Mouse (Mus musculus) heart, postnatal 0 days (tissue): Measurements from ENCODE around the gene Crim1. TPM values are rescaled to one million over a fixed set of nuclear protein-coding genes. Genes with fewer than 3 reads are reported as not detected.

Experiments
- ATAC-seq: fragments of 200-750 bp; cut with Nextera tagmentation; 2 replicates; pipeline ENCODE4 v1.8.0; 2017; ENCODE audit warnings: low read depth, moderate number of reproducible peaks, moderate library complexity; ENCODE audit not compliant: insufficient read depth
- DNase-seq: peaks from one replicate; pipeline ENCODE4 v3.0.0-alpha.2; 2016; ENCODE audit warnings: low spot score
- H3K27ac ChIP-seq: fragments of 300-500 bp; sonication (generic); 2 replicates; pipeline ENCODE4 v1.5.1; 2014; ENCODE audit warnings: low read depth, mild to moderate bottlenecking
- H3K27me3 ChIP-seq: fragments of 300-500 bp; sonication (generic); 2 replicates; pipeline ENCODE4 v1.6.1; 2014; ENCODE audit warnings: low read length, mixed read lengths; ENCODE audit not compliant: control insufficient read depth, insufficient read depth
- H3K36me3 ChIP-seq: fragments of 300-500 bp; sonication (generic); replicated peaks from 2 replicates; pipeline ENCODE4 v1.6.1; 2014; ENCODE audit warnings: low read length, mixed read lengths; ENCODE audit not compliant: control insufficient read depth, insufficient read depth
- H3K4me1 ChIP-seq: fragments of 300-500 bp; sonication (generic); 2 replicates; pipeline ENCODE4 v1.6.1; 2014; ENCODE audit warnings: antibody characterized with exemption; ENCODE audit not compliant: control insufficient read depth, insufficient read depth
- H3K4me2 ChIP-seq: fragments of 300-500 bp; sonication (generic); 2 replicates; pipeline ENCODE4 v1.6.1; 2014; ENCODE audit warnings: low read depth, mild to moderate bottlenecking, low read length, moderate library complexity
- H3K4me3 ChIP-seq: fragments of 300-500 bp; sonication (generic); 2 replicates; pipeline ENCODE4 v1.5.1; 2014; ENCODE audit warnings: low read depth, low read length
- H3K9ac ChIP-seq: fragments of 300-500 bp; sonication (generic); replicated peaks from 2 replicates; pipeline ENCODE4 v1.6.1; 2014; ENCODE audit warnings: low read depth, low read length, mixed read lengths
- H3K9me3 ChIP-seq: fragments of 300-500 bp; sonication (generic); replicated peaks from 2 replicates; pipeline ENCODE4 v1.6.1; 2016; ENCODE audit warnings: low read length; ENCODE audit not compliant: control insufficient read depth
- CTCF ChIP-seq: IDR thresholded peaks from 2 replicates; pipeline ENCODE4 v1.5.1; 2016; ENCODE audit warnings: antibody characterized with exemption, control low read depth, low read depth
- EP300 ChIP-seq: IDR thresholded peaks from 2 replicates; pipeline ENCODE4 v1.6.1; 2016; ENCODE audit warnings: antibody characterized with exemption, low read depth
- WGBS: fragments of 180-500 bp; shearing (Covaris S2); extraction: QIAGEN DNeasy Blood & Tissue Kit; methylation state at CpG from one replicate; pipeline ENCODE4 v1.1.7; 2014; 5-methylcytosine and 5-hydroxymethylcytosine counted together
- polyA plus RNA-seq: library from polyadenylated mRNA; unstranded; fragments of >200 nt; fragmentation: Nextera tagmentation; extraction: Ambion mirVana; gene quantifications from 2 replicates; pipeline ENCODE4 v1.2.1, GENCODE M21; 2015
- total RNA-seq: library from RNA; depleted of rRNA; stranded (reverse); fragments of >200 nt; gene quantifications from 2 replicates; pipeline ENCODE4 v1.2.3, GENCODE M21; 2014; ENCODE audit warnings: low replicate concordance

Crim1 gene
- total and polyA plus RNA-seq, 2 experiments from 2014 or later: 3.3 to 47.5 TPM

DNA sequence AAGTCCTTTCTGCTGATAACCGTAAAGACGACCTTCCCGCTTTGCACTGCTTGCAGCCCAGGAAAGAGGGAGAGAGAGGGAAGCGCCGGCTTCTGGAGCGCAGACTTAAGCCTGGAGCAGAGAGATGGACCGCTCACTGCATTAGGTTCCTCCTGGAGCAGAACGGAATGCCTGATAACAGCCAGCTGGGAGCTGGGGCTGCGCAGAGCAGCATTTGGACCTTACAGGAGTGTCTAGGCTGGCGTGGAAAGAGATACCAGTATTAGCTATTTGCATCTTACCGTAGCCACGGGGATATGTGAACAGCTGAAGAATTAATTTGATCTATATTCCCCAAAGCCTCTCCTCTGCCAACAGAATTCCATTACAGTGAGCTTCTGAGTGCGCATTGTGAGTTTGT is 32.7 kb downstream of the Crim1 start:
- Histone ChIP-seq H3K9me3 (no peaks in the 10 kb centered on the region), H3K4me3 (0 out of 2 replicates have a peak overlapping the region, but pooled peaks have one; percentile 0), H3K27ac (no peak overlapping the region), H3K27me3 (no peaks in the 10 kb centered on the region), H3K9ac (no peak overlapping the region), H3K4me1 (no peaks in the 10 kb centered on the region), H3K36me3 (peaks cover 1% of the 10 kb centered on the region; the same call in 1 of the 2 replicates), H3K4me2 (peak overlapping the region; percentile 31)
- no peak for DNase-seq
- peak; percentile 39; the same call in 1 of the 2 replicates for ATAC-seq
- TF ChIP-seq CTCF (no peak), EP300 (no peak)
- 33% methylated on average over 13 of the region's 13 CpGs for WGBS

DNA sequence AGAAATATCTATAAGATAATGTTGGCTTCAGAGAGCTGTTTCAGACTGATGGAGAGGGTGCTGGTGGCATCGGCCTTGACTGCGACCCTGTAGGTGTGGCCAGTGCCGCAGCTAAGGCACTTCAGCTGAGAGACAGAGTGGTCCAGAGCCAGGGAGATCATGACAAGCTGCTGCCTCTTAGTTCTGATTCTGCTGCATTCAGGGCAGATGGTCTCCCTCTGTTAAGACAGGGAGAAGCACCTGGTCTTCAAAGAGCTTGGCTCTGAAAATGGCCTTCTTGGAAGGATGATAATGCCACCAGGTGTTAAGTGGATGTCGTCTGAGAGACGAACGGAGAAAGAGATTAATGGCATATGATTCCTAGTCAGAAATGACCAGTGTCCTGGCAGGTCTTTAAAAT is 33.8 kb downstream of the Crim1 start:
- Histone ChIP-seq H3K4me2 (no peak overlapping the region), H3K36me3 (peaks cover 10% of the 10 kb centered on the region; the same call in 1 of the 2 replicates), H3K27me3 (no peaks in the 10 kb centered on the region), H3K27ac (no peak overlapping the region), H3K9me3 (no peaks in the 10 kb centered on the region), H3K9ac (no peak overlapping the region), H3K4me3 (no peak overlapping the region), H3K4me1 (no peaks in the 10 kb centered on the region)
- no peak for DNase-seq
- no peak for TF ChIP-seq CTCF
- TF ChIP-seq EP300: no peak
- 80% methylated on average over 6 of the region's 6 CpGs for WGBS
- ATAC-seq: no peak

DNA sequence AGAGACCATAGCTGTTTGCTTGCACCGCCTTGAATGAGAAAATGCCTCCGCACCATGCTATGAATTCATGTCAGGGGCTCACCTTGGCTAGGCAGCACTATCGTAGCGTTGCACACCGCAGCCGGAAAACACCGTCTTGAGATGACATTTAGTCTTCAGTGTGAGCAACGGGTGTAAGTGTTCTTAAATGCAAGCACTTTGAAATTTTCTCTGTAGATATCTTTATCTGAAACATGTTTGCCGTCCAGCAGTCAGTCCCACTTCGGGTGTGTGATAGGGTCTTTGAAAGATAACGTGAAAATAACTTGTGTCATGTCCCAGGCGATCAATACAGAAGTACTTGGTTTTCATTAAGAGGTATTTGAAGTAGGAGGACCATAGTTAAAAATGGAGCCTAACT is 36.1 kb downstream of the Crim1 start:
- WGBS: 48% methylated on average over 12 of the region's 12 CpGs
- Histone ChIP-seq H3K9me3 (no peaks in the 10 kb centered on the region), H3K27me3 (no peaks in the 10 kb centered on the region), H3K4me1 (no peaks in the 10 kb centered on the region), H3K36me3 (peaks cover 10% of the 10 kb centered on the region; the same call in 1 of the 2 replicates), H3K4me3 (no peak overlapping the region), H3K27ac (no peak overlapping the region), H3K4me2 (no peak overlapping the region), H3K9ac (no peak overlapping the region)
- TF ChIP-seq CTCF: no peak
- no peak for TF ChIP-seq EP300
- no peak for DNase-seq
- ATAC-seq: no peak

DNA sequence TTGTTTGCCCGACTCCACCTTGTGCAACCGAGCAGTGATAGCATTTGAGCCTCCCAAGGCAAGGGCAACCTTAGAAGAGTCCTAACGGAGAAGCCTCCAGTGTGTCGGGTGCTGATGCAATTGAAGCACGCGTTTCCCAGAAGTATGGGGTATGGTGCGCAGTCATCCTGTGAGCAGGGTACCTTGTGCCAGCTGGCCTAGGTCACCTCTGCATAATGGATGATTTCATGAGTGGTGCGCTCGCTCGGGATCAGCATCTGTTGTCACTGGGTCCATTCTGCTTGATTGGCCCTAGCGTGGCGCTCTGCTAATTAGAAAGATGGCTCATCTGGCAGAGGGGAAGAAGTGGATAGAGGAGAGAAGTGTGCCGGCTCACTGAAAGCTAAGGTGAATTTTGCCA is 37.9 kb downstream of the Crim1 start:
- Histone ChIP-seq H3K27me3 (no peaks in the 10 kb centered on the region), H3K36me3 (peaks cover 10% of the 10 kb centered on the region; the same call in 1 of the 2 replicates), H3K9ac (no peak overlapping the region), H3K4me3 (no peak overlapping the region), H3K9me3 (no peaks in the 10 kb centered on the region), H3K27ac (no peak overlapping the region), H3K4me2 (no peak overlapping the region), H3K4me1 (no peaks in the 10 kb centered on the region)
- no peak for ATAC-seq
- no peak for TF ChIP-seq CTCF
- TF ChIP-seq EP300: no peak
- 94% methylated on average over 13 of the region's 13 CpGs for WGBS
- no peak for DNase-seq

DNA sequence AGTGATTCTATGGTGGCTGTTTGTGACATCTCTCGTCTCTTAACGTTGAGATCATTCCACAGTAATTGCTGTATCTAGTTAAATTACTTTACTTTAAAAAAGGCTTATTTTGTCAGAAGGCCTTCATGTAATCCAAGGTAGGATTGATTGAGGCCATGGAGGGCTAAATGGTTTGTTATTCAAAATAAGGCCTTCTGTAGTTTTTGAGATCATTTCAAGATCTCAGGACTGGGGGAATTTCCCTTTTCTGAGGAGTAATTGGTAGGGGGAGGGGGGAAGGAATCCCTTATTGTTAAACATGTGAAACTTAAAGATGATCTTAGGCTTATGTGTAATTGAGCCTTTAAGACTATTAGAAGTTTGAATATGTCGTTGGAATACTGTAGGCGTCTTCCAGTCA is 40.1 kb downstream of the Crim1 start:
- H3K9me3 ChIP-seq: no peaks in the 10 kb centered on the region
- H3K27me3 ChIP-seq: no peaks in the 10 kb centered on the region
- ATAC-seq: no peak
- no peak for DNase-seq
- H3K4me1 ChIP-seq: 0 out of 2 replicates have a peak, but pooled peaks cover 3% of the 10 kb centered on the region
- no peak overlapping the region for H3K9ac ChIP-seq
- peaks cover 10% of the 10 kb centered on the region; the same call in 1 of the 2 replicates for H3K36me3 ChIP-seq
- no peak overlapping the region for H3K27ac ChIP-seq
- H3K4me2 ChIP-seq: no peak overlapping the region
- 90% methylated on average over 4 of the region's 4 CpGs for WGBS
- TF ChIP-seq CTCF (no peak), EP300 (no peak)
- H3K4me3 ChIP-seq: no peak overlapping the region

DNA sequence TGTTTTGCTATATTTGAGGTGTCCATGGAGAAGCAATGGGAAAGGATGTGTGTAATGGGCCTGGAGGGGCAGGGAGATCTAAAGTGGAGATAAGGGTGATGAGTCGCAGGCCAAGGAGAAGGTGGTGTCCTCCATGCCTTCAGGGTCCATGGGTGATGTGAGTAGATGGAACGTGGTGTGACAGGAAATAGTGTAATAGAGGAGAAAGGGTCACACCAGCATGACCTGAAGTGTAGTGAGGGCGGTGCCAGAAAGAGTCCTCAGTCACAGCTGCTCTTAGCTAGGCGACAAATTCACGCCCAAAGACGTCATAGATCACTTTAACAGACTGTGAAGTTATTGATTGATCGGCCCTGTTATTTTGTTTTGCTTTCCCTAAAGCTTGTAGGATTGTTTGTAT is 41.2 kb downstream of the Crim1 start:
- no peaks in the 10 kb centered on the region for H3K9me3 ChIP-seq
- H3K4me1 ChIP-seq: peaks cover 12% of the 10 kb centered on the region; the same call in 1 of the 2 replicates
- no peak overlapping the region for H3K9ac ChIP-seq
- DNase-seq: no peak
- TF ChIP-seq EP300 (no peak), CTCF (no peak)
- WGBS: 42% methylated on average over 7 of the region's 7 CpGs
- H3K36me3 ChIP-seq: peaks cover 10% of the 10 kb centered on the region; the same call in 1 of the 2 replicates
- no peak overlapping the region for H3K4me2 ChIP-seq
- ATAC-seq: no peak
- no peak overlapping the region for H3K4me3 ChIP-seq
- no peak overlapping the region for H3K27ac ChIP-seq
- H3K27me3 ChIP-seq: no peaks in the 10 kb centered on the region
